Mouse (Mus musculus) CH12F3 (cell line): ENCODE results near the gene Eipr1.

ENCODE experiments used
- in situ Hi-C: fragments of 300-500 bp; cut with MboI; formaldehyde crosslinking; loops from 2 replicates; pipeline ENCODE4 v1.14.3; 2020; ENCODE audit warnings: low sequenced_read_pairs

Eipr1 gene

DNA sequence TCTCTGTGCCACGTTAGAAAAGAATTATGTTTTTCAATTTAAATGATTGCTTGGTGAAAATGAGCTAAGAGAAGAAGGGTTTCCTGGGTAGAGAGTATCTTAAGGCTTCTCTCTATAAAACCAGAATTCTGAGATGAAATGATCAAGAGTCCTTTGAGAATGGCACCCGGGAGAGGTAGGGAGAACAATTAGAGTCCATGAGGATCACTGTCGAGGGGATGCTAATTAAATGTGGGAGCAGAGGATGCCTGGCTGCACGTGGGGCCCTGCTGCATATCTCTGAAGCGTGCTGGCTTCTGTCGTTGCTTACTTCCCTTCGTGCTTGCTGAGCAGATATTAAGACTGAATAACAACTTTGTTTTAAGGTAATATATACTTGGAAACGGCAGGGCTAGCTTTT is 23.5 kb downstream of the Eipr1 start:
- in situ Hi-C loops = no loop called here

DNA sequence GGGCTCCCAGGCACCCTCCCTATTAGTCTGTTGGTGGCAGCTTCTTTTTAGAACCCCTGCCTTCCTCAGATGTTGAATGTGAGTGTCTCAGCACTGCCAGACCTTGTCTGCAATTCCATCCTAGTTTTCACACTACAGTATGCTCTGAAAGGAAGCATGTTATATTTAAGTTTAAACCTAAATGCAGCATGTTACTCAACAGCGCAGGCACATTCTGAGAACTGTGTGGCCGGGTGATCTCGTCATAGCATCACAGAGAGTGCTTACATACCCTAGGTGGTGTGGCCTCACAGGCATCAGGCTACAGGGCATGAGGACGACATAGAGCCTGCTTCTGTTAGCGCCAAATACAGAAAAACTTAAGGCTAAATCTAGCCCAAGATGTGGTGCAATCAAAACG is 24.0 kb downstream of the Eipr1 start:
- in situ Hi-C loops = no loop called here

DNA sequence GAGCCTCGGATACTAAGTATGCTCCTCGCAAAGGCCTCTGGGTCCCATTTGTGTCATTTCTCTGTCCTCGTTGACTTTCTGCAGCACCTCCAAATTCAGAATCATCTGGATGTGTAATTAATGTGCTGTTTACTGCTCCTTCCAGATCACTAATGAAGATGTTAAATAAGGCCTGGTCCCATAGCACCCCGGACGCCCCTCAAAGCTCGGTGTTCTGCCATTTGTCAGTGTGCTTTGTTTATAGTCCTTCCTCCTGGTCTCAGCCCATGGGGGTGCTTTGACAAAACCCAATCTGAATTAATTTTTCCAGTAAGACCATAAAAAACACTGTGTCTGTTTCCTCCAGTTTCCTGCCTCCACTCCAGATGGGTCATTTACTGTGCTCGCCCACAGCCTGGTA is 28.6 kb downstream of the Eipr1 start:
- in situ Hi-C loops = no loop called here

DNA sequence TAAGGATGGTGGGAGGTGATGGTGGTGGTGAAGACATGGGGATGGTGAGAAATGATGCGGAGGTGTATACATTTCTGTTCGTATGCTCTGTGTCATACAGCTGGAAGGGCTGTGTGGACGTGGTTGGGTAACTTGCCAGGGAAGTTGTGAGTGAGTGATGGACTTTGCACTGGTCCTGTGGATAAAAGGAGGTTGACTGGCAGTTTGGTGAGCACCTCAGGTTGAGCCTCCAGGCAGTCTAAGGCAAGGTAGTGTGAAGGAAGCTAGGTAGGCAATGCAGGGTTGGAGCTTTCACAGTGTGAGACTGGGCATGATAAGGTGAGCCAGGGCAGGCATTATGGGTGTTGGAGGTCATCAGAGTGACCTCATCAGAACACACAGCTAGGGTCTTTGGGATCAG is 31.0 kb downstream of the Eipr1 start:
- in situ Hi-C loops = no loop called here

DNA sequence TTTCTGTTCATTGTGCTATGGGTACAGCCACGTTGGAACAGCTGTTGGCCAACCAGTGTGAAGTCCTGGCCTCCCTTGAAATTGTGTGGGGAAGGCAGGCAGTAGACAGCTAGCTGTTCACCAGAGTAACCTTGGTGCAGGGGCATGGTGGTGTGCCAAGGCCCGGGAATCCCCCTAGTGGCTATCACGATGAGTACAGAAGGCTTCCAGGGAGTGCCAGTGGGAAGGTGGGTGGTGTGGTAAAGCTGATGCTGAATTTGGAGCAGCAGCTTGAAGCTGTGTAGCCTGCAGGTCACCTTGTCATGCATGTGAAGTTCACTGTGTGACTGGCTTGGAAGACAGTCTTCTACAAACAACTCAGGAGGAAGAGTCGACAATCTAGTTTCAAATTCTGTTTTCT is 32.8 kb downstream of the Eipr1 start:
- in situ Hi-C loops = no loop called here

DNA sequence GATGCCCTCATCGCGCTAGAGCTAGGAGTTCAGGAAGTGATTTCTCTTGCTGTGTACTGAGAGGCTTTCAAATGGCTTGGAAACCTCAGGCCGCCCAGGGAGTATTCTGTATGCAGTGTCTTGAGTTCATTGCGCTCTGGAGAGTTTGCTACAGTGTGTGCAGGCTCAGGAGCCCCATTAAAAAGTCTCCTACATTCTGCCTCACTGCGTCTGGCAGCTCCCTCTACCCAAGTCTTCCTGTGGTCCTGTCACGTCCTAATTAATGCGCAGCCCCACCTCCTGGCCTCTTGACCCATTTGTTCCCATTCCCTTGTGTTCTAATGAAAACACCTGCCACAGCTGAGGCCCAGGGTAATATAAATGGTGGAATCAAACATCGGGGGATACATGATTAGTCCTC is 33.3 kb downstream of the Eipr1 start:
- in situ Hi-C loops = no loop called here

DNA sequence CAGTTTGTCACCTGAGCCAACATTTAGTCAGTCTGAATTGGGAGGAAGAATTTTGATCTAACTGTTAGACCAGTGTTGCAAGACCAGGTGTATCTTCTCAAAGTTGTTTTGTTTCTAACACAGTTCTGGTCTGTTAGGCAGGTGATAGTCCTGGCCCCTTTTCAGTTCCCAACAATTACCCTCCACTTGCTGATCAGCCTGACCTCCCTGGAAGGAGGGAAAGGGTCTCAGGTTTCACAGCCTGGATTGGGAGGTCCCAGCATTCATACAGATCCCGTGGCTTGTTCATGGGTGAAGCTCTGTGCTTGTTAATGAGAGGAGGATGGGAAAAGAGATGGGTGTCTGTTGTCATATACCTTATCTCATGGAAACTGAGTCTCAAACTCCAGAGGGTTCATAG is 33.7 kb downstream of the Eipr1 start:
- in situ Hi-C loops = no loop called here

DNA sequence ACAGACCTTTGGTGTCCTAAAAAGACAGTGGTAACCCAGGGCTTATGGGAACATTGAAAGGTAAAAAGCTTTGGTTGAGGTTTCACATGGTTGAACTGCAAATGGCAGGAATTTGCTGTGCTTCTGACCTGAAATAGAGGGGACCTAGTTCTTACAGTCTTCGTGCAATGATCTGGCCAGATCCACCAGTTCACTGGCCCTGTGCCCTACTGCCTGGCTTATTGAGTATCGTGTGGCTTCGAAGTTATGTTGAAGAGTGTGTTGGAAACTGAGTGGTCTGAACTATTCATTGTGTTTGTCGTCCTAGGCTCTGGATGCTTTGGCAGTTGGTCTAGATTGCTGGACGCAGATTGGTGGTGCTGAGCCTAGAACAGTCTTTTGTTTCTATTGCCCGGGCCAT is 34.7 kb downstream of the Eipr1 start:
- in situ Hi-C loops = no loop called here

DNA sequence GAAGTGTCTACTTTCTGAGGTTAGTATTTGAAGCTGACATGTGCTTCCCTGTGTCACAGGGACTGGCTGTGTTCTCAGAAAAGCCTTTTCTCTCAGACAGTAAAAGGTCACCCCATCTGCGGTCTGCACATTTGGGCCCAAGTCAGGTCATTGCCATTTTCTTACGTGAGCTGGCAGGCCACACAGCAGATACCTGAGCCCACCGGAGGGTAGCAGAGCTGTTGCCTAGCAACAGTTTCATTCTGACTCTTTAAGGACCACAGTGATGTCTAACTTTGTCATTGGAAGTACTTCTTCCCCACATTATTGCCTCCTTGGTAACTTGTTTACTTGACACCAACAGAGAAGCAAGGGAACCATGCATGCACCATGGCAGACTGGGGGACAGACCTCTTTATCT is 41.0 kb downstream of the Eipr1 start:
- in situ Hi-C loops = no loop called here

DNA sequence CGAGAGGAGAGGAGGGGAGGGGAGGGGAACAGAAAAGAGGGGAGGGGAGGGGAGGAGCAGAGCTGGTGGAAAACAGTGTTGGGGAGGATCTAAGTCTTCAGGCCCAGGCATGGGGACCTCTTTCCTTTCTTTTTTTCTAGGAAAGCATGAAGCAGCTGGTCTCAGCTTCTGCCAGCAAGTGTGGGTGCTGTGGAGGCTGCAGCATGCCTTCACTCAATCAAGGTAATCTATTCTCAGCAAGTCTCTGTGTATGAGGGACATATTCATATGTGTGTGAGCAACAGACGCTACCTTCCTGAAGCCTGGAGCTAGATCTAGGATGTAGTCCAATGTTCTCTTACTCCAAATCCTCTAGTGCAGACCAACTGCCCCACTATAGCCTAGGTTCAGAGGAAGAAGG is 42.1 kb downstream of the Eipr1 start:
- in situ Hi-C loops = no loop called here

DNA sequence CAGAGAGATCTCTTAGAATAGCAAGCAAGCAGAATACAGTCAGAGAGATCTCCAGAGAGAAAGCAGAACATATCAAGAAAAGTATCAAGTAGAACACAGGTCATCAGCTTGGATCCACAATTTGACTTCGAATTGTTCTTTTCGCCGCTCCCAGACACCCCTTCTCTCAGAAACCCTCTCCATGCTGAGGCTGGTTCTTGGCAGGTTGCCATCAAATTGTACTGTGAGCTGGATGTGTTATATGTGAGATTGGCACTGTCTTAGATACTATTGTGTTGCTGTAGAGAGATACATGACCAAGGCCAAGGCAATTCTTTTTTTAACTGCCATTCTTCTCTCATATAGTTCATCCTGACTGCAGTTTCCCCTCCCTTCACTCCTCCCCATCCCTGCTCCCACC is 43.4 kb downstream of the Eipr1 start:
- in situ Hi-C loops = no loop called here

DNA sequence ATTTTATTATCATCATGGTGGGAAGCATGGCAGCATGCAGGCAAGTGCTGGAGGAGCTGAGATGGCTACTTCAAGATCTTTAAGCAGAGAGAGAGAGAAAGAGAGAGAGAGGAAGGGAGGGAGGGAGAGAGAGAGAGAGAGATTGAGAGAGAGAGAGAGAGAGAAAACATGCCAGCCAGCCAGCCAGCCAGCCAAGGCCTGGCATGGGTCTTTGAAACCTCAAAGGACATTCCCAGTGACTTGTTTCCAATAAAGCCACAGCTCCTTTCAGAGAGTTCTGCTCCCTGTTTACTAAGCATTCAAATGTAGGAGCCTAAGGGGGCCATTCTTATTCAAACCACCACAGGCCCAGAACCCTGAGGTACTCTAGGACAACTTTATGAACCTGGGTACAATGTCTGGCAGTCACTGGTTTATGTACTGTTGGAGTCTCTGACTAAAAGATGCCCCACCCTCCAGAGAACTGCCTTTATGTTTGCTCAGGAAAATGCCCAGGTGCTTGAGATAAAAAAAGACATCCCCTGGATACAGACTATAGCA is 45.3 kb downstream of the Eipr1 start:
- in situ Hi-C loops = no loop called here

DNA sequence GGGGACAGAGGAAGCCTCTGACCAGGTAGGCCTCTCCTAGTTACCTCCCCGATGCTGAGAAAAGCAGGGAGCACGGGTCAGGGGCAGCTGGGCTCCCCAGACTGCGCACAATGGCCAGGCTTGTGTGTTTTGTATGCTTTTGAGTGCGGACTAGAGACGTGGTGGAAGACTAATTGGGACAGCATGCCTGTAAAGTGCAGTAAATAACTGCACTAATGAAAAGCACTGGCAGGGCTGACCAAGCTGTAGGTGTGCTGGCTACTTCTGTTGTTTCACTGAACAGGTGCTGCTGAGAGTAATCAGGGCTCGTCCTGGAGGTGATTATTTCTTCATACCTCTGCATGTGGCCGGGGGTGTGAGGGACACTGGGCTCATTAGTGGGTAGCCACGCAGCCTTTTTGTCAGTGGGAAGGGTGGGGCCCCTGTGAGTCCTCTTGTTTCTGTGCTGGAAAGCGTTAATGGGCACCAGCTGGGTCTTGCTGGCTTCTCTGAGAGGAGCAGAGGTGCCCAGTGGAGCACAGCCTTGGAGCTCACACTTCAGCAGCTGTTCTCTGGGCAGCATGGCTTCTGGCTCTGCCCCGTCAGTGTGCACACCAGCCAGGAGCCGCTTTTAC is 48.3 kb downstream of the Eipr1 start:
- in situ Hi-C loops = no loop called here

DNA sequence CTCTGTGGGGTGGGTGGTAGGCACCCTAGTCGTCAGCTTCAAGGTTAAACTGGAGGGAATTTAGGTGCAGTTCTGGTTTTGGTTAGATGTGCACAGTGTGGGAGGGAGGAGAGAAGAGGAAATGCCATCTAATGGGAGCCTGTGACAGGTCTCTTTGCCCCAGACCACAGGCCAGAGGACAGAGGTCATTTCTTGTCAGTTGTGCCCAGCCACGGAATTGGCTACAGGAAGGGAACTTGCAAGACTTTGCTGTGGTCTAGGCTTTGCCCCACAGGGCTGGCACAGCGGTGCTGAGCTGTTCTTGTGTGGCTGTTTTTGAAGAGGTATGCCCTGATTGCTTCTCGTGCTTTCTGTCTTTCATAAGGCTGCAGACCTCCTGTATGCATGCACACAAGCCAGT is 48.8 kb downstream of the Eipr1 start:
- in situ Hi-C loops = no loop called here

DNA sequence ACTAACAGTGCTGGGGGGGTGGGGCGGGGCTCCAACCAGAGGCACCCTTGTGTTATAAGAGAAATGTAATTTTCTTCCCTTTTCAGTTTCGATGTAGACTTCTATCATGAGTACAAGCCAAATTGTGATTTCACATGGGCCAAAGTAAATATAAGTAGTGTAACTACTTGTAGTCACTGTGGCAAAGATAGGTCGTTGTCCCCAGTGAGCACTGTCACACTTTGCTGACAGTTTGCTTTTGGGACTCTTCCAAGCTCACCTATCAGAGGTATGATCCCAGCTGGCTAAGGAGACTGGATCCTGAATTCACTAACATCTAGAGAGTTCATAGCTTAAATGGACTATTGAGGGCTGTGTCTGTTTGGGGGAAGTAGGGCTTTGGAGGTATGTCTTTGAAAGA is 49.3 kb downstream of the Eipr1 start:
- in situ Hi-C loops = no loop called here

DNA sequence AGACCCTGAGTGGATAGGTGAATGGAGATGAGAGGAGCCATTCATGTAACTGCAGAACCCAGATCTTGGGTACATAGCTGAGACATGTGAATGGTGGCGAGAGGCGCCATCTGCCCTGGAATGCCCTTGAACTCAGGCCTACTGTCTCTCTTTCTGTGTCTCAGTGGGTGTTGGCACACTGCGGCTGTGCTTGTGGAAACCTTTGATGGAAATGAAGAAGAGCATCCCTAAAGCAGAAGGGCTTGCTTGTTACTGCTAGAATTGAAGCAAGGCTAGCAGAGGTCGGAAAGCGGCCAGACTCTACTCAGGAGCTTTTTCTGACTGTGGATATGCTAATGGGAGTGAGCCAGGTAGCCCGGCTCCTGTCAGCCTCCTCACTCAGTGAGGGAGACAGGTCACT is 50.1 kb downstream of the Eipr1 start:
- in situ Hi-C loops = no loop called here

DNA sequence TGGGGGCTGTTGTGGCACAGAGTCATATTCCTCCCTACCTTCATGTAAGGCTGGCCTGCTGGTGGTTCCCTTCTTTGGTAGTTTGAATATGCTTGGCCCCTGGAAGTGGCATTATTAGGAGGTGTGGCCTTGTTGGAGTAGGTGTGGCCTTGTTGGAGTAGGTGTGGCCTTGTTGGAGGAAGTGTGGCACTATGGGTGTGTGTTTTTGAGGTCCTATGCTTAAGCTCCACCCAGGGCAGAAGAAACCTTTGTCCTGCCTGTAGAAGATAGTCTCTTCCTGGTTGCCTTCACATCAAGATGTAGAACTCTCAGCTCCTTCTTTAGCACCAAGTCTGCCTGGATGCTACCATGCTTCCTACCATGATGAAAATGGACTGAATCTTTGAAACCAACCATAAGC is 51.4 kb downstream of the Eipr1 start:
- in situ Hi-C loops = no loop called here

DNA sequence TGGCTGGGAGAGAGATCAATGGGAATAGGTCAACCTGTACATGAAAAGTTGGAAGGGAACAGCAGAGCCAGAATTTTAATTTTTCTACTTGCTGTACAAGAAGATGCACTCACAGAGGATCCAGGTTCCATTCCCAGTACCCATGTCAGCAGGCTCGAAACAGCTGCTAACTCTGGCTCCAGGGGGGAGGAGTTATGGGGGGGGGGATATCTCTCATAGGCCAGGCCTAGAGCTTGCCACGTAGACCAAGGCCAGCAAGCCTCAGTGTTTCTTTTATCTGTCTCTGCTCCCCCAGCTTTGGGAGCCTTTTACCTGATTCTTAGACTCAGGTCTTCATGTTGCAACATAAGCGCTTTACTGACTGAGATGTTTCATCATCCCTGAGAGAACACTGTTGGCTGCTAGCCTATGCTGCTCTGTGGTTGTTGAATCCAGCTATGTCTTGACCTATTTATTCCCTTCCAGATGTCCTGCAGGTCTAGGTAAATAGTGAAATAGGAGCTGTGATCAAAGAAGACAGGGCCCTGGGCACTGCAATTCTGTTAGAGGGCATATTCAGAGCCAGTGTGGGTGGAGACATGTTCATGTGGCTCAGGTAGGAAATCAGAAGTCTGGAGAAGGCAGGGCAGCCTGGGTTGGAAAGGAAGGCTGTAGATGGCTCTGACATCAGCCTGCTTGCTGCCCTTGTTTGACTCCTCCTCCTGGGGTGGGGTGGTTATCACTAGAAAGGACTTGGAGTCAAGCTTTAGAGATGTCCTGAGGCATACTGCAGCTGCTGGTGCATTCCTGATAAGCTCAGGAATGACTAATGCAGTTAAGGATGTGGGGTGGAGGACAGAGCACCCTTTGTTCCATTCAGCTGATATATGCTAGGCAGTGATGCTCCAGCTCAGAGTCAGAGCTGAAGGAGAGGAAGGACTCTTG is 53.2 kb downstream of the Eipr1 start:
- in situ Hi-C loops = no loop called here

DNA sequence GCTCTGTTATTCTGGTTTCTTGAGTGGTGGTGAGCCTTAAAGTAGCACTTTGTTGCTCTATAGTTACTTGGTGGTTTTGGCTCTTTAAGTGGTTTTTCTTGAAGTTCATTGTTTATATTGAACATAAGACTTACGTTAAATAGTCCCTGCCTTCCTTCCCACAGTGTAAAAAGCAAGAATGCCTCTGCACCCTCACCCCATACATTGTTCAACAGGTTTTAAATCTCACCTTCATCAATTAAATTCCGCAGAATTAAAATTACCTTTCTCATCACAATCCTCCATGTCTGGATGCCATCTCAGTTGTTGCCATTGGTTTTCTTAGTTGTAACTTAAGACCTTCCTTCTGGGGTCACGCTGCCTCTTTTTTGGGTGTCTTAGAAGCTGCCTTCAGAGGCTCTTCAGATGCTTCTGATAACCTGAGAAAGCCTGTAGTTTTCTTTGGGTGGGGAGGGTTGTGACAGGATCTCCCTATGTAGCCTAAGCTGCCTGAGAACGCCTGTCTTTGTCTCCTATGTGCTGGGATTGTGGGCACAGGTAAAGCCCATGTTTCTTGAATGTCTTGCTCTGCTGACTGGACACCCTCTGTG is 57.3 kb downstream of the Eipr1 start:
- in situ Hi-C loops = no loop called here

DNA sequence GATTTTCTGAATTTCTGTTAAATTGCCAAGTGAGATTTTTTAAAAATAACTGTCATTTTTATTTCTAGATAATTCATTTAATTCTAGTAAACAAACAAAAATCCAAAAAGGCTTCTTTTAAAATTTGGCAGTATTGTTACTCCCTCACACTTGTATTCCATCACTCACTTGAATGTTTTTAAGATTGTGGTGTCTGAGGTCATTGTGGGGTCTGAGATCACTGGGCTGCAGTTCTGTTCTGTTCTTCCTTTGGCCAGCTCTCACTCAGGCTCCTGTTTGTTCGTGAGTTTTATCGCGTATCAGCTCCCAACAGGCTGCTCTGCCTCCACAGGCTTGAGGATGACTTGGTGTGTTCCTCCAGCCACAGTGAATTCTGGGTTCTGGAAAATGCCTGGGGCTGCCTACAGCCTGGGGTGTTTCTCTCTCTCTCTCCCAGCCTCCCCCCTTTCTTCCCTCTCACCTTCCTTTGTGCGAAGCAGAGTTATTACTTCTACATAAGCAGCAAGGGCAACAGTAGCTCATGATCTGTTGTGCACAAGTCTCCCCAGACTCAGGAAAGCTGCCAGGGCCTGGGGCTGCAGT is 58.2 kb downstream of the Eipr1 start:
- in situ Hi-C loops = no loop called here

DNA sequence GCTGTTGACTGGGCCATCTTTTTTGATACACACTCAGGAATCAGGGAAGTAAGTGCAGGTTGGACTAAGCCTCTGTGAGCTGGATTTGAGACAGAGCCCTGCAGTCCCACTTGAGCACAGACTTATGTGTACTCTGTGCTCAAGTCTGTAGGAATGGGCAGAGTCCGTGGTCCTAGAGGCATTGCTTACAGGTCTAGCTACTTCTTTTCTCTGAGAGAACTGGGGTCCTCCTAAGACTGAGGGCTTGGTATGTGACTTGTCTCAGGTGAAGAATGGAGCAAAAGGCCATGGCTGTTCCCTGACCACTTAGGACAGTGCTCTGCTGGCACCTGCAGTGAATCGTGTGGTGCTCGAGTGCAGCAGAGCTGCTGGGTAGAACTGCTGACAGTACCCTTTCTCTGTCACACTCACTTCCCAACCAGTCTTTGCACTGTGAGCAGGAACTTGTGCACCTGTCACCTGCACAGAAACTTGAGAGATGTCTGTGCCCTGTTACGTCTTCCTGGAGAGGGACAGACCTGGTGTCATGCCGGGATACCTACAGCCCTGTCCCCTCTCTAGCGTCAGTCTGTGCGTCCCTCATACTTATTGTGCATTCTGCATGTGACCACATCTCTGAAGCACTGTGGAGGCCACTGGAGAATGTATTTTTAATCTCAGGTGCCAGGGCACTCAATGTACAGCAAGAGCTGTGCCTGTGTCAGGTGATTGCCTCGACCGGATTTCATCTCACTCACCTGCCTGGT is 65.3 kb downstream of the Eipr1 start:
- in situ Hi-C loops = no loop called here
